Mouse (Mus musculus): ENCODE measurements around the gene Fgf3. TPM values are rescaled to one million over a fixed set of nuclear protein-coding genes. Genes with fewer than 3 reads are reported as not detected.

Fgf3 gene
- 1.4 and 2.0 TPM in 2 replicates for polyA plus RNA-seq (2015; fragmentation: Nextera tagmentation; extraction: Ambion mirVana)

DNA sequence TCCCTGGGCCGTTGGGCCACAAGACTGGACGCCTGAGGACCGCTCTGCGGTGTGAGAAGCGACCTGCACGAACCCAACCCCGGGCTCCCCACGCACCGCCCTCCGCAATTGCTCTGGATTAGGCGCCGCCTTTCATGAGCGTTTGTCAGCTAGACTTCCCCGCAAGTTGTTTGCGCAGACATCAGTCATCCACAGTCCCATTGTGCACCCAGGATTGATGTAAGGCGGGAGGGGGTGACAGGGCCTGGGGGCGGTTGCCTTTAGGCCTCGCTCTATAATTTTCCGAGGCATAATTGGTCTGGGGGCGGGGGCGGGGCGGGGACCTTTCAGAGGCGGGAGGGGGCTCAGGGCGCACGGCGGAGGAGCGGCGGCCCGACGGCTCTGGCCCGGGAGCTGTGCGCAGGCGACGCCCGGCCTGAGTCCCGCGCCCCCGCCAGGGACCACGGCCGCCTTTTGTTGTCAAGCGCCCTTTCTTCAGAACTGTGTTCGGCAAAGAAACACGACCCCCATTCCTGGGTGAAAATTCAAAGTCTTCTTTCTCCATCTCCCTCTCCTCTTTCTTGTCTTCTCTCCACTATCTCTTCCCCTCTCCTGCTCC is at the start of gene Fgf3:
Fgf3 (plus strand) TSS at position 193 of the 598 bp plus-strand sequence.
- Histone ChIP-seq H3K36me3 (ENCODE audit: control insufficient read depth, insufficient read depth, low read length) (no peaks in the 10 kb centered on the region), H3K4me1 (ENCODE audit: control insufficient read depth, insufficient read depth, low read length) (peaks cover 10% of the 10 kb centered on the region), H3K4me3 (ENCODE audit: low read depth, low read length) (peak within 1 kb of the TSS; percentile 42), H3K27me3 (ENCODE audit: control insufficient read depth, insufficient read depth, low read depth, low read length) (peaks cover 61% of the 10 kb centered on the region), H3K27ac (ENCODE audit: low read length) (no peak within 1 kb of the TSS), H3K4me2 (ENCODE audit: low read length) (peak within 1 kb of the TSS; percentile 67), H3K9ac (ENCODE audit: low read depth, low read length) (peak within 1 kb of the TSS; percentile 5), H3K9me3 (replicated peaks; ENCODE audit: control insufficient read depth, low read length, poor library complexity, severe bottlenecking) (no peaks in the 10 kb centered on the region)
- WGBS: 1% methylated on average over 39 of the region's 43 CpGs
- ATAC-seq: no peak

DNA sequence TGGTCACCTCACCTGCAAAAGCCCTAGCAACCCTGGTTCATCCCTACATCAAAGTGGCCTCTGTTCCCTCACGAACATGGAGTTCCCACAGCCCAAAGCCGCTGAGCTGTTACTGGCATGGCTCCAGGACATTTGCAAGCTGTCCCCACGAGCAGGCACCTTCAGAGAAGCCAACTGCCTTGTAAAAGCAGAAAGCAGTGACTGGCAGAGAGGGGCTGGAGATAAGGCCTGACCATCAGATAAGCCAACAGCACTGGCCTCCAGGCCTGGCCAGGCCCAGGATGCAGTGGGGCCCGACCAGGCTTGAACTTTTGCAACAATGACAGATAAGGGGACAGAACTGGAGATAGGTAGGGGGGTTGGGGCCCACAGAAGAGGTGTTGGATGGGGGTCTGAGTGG is 49.3 kb upstream of the Fgf3 start:
- Histone ChIP-seq H3K4me3 (ENCODE audit: low read depth, low read length) (no peak overlapping the region), H3K9me3 (replicated peaks; ENCODE audit: control insufficient read depth, low read length, poor library complexity, severe bottlenecking) (no peaks in the 10 kb centered on the region; the same call in 1 of the 2 replicates), H3K4me2 (ENCODE audit: low read length) (no peak overlapping the region), H3K27ac (ENCODE audit: low read length) (no peak overlapping the region), H3K4me1 (ENCODE audit: control insufficient read depth, insufficient read depth, low read length) (no peaks in the 10 kb centered on the region), H3K9ac (ENCODE audit: low read depth, low read length) (no peak overlapping the region), H3K27me3 (ENCODE audit: control insufficient read depth, insufficient read depth, low read depth, low read length) (no peaks in the 10 kb centered on the region), H3K36me3 (ENCODE audit: control insufficient read depth, insufficient read depth, low read length) (no peaks in the 10 kb centered on the region)
- 49% methylated on average over 4 of the region's 4 CpGs for WGBS
- ATAC-seq: no peak

- Histone ChIP-seq H3K4me1 (ENCODE audit: control insufficient read depth, insufficient read depth, low read length) (no peaks in the 10 kb centered on the region), H3K27me3 (ENCODE audit: control insufficient read depth, insufficient read depth, low read depth, low read length) (no peaks in the 10 kb centered on the region), H3K4me3 (ENCODE audit: low read depth, low read length) (peak overlapping the region; percentile 27), H3K27ac (ENCODE audit: low read length) (no peak overlapping the region), H3K9me3 (replicated peaks; ENCODE audit: control insufficient read depth, low read length, poor library complexity, severe bottlenecking) (no peaks in the 10 kb centered on the region; the same call in 1 of the 2 replicates), H3K9ac (ENCODE audit: low read depth, low read length) (no peak overlapping the region), H3K36me3 (ENCODE audit: control insufficient read depth, insufficient read depth, low read length) (no peaks in the 10 kb centered on the region), H3K4me2 (ENCODE audit: low read length) (peak overlapping the region; percentile 41)
- WGBS: 49% methylated on average over 36 of the region's 36 CpGs
- no peak for ATAC-seq
These were observed 48.0 kb upstream of the Fgf3 start for GRCm38 (mm10) chr7:144789601-144790556.

DNA sequence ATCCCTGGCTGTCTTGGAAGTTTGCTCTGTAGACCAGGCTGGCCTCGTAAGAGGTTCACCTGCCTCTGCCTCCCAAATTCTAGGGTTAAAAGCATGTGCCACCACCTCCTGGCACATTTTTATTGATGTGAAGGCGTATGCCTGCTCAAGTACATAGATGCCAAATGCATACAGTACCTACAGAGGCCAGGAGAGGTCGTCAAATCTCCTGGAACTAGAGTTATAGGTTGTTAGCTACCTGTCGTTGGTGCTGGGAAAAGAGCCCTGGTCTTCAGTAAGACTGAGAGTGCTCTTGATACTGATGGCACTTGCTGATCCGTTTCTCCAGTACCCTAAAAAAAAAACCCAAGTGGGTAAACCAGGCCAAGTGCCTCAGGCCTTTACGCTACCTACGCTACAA is 46.5 kb upstream of the Fgf3 start:
- no peak overlapping the region for H3K4me3 ChIP-seq (ENCODE audit: low read depth, low read length)
- no peak for ATAC-seq
- H3K9me3 ChIP-seq (replicated peaks; ENCODE audit: control insufficient read depth, low read length, poor library complexity, severe bottlenecking): no peaks in the 10 kb centered on the region; the same call in 1 of the 2 replicates
- no peaks in the 10 kb centered on the region; the same call in 1 of the 2 replicates for H3K27me3 ChIP-seq (ENCODE audit: control insufficient read depth, insufficient read depth, low read depth, low read length)
- H3K9ac ChIP-seq (ENCODE audit: low read depth, low read length): no peak overlapping the region
- WGBS: 92% methylated on average over 7 of the region's 7 CpGs
- H3K4me2 ChIP-seq (ENCODE audit: low read length): no peak overlapping the region
- no peaks in the 10 kb centered on the region for H3K36me3 ChIP-seq (ENCODE audit: control insufficient read depth, insufficient read depth, low read length)
- H3K4me1 ChIP-seq (ENCODE audit: control insufficient read depth, insufficient read depth, low read length): no peaks in the 10 kb centered on the region
- no peak overlapping the region for H3K27ac ChIP-seq (ENCODE audit: low read length)

DNA sequence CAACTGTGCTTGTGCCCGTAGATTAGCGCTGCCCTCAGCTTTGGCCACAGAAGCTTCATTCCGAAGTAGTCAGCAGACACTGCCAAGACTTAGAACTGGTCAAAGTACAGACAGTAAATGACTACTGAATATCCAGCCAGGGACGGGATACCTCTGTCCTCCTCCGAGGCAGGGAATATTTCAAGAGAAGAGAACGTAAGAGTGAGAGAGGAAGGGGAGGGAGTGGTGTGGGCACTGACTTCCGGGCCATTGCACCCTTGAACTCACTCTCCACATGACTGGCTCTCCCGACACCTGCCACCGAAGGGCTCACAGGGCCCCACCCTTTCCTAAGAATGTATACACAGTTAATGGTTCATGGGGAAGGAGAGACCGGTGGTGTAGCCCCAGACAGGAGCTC is 44.6 kb upstream of the Fgf3 start:
- H3K4me2 ChIP-seq (ENCODE audit: low read length): no peak overlapping the region
- 83% methylated on average over 10 of the region's 10 CpGs for WGBS
- no peak for ATAC-seq
- H3K9ac ChIP-seq (ENCODE audit: low read depth, low read length): no peak overlapping the region
- no peak overlapping the region for H3K27ac ChIP-seq (ENCODE audit: low read length)
- H3K36me3 ChIP-seq (ENCODE audit: control insufficient read depth, insufficient read depth, low read length): no peaks in the 10 kb centered on the region
- H3K4me1 ChIP-seq (ENCODE audit: control insufficient read depth, insufficient read depth, low read length): no peaks in the 10 kb centered on the region; the same call in 1 of the 2 replicates
- H3K4me3 ChIP-seq (ENCODE audit: low read depth, low read length): no peak overlapping the region
- no peaks in the 10 kb centered on the region; the same call in 1 of the 2 replicates for H3K9me3 ChIP-seq (replicated peaks; ENCODE audit: control insufficient read depth, low read length, poor library complexity, severe bottlenecking)
- no peaks in the 10 kb centered on the region; the same call in 1 of the 2 replicates for H3K27me3 ChIP-seq (ENCODE audit: control insufficient read depth, insufficient read depth, low read depth, low read length)

- no peak overlapping the region for H3K9ac ChIP-seq (ENCODE audit: low read depth, low read length)
- WGBS: 86% methylated on average over 9 of the region's 9 CpGs
- no peak for ATAC-seq
These were observed 41.9 kb upstream of the Fgf3 start for GRCm38 (mm10) chr7:144795976-144796474.

GRCm38 (mm10) chr7:144796986-144797735 is 40.7 kb upstream of the Fgf3 start:
- H3K27me3 ChIP-seq (ENCODE audit: control insufficient read depth, insufficient read depth, low read depth, low read length): no peaks in the 10 kb centered on the region; the same call in 1 of the 2 replicates
- 55% methylated on average over 17 of the region's 17 CpGs for WGBS
- no peak overlapping the region for H3K27ac ChIP-seq (ENCODE audit: low read length)
- H3K9ac ChIP-seq (ENCODE audit: low read depth, low read length): no peak overlapping the region
- no peak overlapping the region for H3K4me2 ChIP-seq (ENCODE audit: low read length)
- no peak overlapping the region for H3K4me3 ChIP-seq (ENCODE audit: low read depth, low read length)
- H3K9me3 ChIP-seq (replicated peaks; ENCODE audit: control insufficient read depth, low read length, poor library complexity, severe bottlenecking): no peaks in the 10 kb centered on the region; the same call in 1 of the 2 replicates
- no peaks in the 10 kb centered on the region; the same call in 1 of the 2 replicates for H3K4me1 ChIP-seq (ENCODE audit: control insufficient read depth, insufficient read depth, low read length)
- ATAC-seq: no peak
- H3K36me3 ChIP-seq (ENCODE audit: control insufficient read depth, insufficient read depth, low read length): no peaks in the 10 kb centered on the region

More at GRCm38 (mm10) chr7:144795976-144796474, 41.9 kb upstream of the Fgf3 start:
- H3K27ac ChIP-seq (ENCODE audit: low read length): no peak overlapping the region
- no peaks in the 10 kb centered on the region for H3K36me3 ChIP-seq (ENCODE audit: control insufficient read depth, insufficient read depth, low read length)
- no peak overlapping the region for H3K4me2 ChIP-seq (ENCODE audit: low read length)
- no peaks in the 10 kb centered on the region; the same call in 1 of the 2 replicates for H3K9me3 ChIP-seq (replicated peaks; ENCODE audit: control insufficient read depth, low read length, poor library complexity, severe bottlenecking)
- no peaks in the 10 kb centered on the region; the same call in 1 of the 2 replicates for H3K27me3 ChIP-seq (ENCODE audit: control insufficient read depth, insufficient read depth, low read depth, low read length)
- H3K4me1 ChIP-seq (ENCODE audit: control insufficient read depth, insufficient read depth, low read length): no peaks in the 10 kb centered on the region; the same call in 1 of the 2 replicates
- H3K4me3 ChIP-seq (ENCODE audit: low read depth, low read length): no peak overlapping the region

GRCm38 (mm10) chr7:144798471-144798870 is 39.4 kb upstream of the Fgf3 start:
- Histone ChIP-seq H3K4me2 (ENCODE audit: low read length) (no peak overlapping the region), H3K27me3 (ENCODE audit: control insufficient read depth, insufficient read depth, low read depth, low read length) (no peaks in the 10 kb centered on the region; the same call in 1 of the 2 replicates), H3K9ac (ENCODE audit: low read depth, low read length) (no peak overlapping the region), H3K4me1 (ENCODE audit: control insufficient read depth, insufficient read depth, low read length) (no peaks in the 10 kb centered on the region; the same call in 1 of the 2 replicates), H3K9me3 (replicated peaks; ENCODE audit: control insufficient read depth, low read length, poor library complexity, severe bottlenecking) (no peaks in the 10 kb centered on the region), H3K36me3 (ENCODE audit: control insufficient read depth, insufficient read depth, low read length) (no peaks in the 10 kb centered on the region), H3K27ac (ENCODE audit: low read length) (no peak overlapping the region), H3K4me3 (ENCODE audit: low read depth, low read length) (no peak overlapping the region)
- no peak for ATAC-seq
- WGBS: 44% methylated on average over 1 of the region's 1 CpGs

Data from midbrain, embryonic 16.5 days (tissue).